Mouse (Mus musculus) frontal cortex, postnatal 14 days (tissue): ENCODE results near the gene Hspa4.
"Not testable (repeated sequence)": the region's sequence is repeated elsewhere in the genome, so short reads cannot be mapped to it uniquely, and the experiment has no call there.

Experiments used
- DNase-seq, 2 experiments: peaks; one replicate each; pipeline ENCODE4 v3.0.0; 2022; ENCODE audit warnings: low spot score in 2 of 2

The Hspa4 gene

DNA sequence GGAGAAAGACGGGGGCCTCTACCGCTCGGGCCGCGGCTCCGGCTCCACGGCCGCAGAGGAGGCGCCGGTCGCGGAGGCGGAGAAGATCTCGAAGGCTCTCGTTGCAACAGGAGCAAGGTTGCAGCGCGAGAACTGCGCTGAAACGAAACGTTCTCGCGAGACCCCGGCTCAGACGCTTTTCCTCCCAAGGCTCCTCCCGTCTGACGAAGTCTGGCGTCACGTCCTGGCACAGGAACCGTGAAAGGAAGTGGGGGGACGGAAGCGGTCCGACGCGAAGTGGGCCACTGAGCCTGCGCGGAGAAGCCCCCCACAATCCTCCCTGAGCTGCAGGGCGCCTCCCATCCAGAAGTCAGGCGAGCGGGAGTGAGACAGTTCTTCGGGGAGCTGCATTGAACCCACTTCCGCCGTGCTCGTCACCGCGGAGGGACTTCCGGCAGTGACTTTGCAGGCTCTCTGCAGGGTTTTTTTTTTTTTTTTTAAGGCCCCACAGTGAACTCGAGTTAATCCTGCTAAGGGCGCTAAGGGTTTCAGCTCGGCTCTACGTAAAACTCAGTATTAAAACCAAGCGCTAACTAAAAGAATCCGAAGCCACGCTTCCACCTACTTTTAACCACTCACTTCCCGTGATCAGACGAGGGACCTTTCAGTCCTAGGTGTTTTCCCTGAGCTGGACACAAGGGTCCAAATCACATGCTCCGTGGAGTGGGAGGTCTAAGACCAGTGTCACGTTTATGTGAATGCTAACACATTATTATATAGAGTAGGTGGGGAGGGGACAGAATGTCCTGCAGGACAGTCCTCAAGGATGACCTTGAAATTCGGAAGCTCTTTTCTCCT, at the start of gene Hspa4:
Gene Hspa4 (minus strand): TSS at position 128 of the 837 bp plus-strand sequence.
- peak; percentile 98 for DNase-seq

DNA sequence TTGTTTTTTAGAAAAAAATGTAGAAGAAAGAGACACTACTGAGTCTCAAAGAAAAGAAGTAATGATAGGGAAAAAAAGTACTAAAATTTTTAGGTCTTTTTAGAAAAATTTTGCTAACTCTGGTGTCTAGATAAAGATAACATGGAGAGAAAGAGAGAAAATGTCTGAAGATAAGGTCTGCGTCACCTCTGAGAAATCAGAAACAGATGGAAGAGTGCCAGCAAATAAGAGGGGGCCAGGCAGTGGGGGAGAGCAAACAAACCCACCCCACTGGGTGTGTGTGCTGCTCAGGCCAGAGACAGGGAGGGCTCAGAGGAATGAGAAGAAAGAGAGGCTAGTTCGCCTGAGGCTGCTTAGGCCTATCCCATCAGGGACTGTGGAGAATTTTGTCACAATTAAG, 45.5 kb upstream of the Hspa4 start:
- no peak for DNase-seq

DNA sequence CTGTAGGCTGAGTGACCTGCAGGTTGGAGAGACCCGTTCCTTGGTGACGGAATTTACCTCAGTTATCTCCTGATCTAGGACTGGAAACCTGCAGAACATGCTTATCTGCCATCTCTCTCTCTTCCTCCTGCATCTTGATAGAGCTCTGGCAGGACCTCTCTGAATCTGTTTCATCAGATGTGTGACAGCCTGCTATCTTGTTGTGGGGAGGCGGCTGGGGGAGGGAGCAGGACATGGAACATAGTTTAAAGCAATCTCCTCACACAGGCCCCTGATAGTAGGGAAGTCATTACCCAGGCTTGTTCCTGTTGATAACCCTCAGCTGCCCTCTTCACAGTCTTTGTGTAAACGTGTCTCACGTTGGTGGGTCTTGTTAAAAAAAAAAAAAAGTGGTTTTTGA, 45.1 kb upstream of the Hspa4 start:
- DNase-seq = no peak

DNA sequence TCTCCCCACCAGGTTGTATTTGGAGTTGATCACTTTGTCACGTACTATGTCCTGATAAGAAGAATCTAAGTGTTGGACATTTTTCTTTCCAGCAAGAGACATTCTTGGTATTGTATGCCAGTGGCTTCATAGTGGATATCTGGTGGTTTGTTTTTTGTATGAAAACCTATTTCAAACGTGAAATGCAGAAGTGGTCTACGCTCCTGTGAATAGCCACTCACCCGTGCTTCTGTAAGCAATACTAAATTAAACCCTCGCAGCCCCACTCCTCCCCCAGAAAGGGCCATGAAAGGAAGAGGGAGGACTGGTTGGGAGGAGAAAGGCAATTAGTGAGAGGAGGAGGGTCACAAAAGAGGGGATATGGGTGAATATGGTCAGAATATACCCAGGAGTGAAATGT, 42.5 kb upstream of the Hspa4 start:
- DNase-seq = no peak

DNA sequence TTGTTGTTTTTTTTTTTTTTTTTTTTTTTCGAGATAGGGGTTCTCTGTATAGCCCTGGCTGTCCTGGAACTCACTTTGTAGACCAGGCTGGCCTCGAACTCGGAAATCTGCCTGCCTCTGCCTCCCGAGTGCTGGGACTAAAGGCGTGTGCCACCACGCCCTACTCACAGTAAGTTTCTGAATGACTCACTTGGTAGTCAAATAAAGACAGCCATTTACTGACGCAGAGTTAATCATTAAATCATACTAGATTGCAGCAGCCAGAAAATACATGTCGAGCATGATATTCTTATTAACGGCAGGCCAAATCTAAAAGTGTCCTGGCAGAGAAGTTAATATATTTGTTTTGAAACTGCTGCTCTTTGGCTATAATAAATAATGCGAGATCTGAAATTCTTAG, 40.8 kb upstream of the Hspa4 start:
- DNase-seq = not testable (repeated sequence)

DNA sequence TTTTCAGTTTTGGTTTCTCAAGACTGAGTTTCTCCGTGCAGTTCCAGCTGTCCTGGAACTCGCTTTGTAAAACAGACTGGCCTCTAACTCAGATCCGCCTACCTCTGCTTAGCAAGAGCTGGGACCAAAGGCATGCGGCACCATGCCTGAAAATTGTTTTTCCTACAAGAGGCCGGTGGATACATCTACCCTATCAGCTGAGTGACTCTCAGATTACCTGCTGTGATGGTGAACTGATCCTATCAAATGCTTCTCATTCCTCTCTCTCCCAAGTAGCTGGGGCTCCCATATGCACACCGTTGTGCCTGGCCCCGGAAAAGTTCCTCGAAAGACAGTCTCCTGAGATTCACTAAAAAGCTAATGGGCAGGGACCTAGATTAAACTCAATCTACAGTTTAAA, 37.4 kb upstream of the Hspa4 start:
- no peak for DNase-seq

DNA sequence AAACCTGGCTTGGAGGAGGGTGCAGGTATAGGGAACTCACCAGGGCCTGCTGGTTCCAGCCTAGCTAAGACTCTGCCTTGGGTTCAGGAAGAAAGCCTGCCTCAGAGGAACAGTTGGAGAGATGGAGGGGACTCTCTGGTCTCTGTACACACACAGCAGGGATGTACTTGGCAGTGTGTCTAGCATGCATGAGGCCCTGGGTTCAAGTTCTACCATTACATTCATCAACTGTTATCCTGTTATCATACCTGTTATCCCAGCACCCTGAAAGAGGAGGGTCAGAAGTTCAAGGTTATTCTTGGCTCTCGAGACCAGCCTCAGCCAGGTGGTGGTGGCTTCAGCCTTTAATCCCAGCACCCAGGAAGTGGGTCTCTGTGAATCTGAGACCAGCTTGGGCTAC, 36.7 kb upstream of the Hspa4 start:
- no peak for DNase-seq

DNA sequence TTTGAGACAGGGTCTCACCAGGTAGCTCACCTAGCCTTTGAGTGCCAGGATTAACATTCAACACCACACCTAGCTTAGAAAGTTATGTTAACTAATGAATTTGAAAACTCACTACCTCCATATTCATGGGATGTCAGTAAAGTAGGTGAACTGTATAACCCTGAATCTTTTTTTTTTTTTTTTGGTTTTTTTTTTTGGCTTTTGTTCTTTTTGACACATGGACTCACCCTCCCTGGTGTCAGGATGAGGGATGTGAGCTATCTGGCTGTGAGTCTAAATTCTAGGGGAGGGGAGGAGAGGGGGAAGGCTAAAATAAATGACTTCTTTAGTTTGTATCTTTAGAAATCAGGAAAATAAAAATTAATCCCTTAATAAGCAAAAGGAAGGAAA, 35.9 kb upstream of the Hspa4 start:
- no peak for DNase-seq

DNA sequence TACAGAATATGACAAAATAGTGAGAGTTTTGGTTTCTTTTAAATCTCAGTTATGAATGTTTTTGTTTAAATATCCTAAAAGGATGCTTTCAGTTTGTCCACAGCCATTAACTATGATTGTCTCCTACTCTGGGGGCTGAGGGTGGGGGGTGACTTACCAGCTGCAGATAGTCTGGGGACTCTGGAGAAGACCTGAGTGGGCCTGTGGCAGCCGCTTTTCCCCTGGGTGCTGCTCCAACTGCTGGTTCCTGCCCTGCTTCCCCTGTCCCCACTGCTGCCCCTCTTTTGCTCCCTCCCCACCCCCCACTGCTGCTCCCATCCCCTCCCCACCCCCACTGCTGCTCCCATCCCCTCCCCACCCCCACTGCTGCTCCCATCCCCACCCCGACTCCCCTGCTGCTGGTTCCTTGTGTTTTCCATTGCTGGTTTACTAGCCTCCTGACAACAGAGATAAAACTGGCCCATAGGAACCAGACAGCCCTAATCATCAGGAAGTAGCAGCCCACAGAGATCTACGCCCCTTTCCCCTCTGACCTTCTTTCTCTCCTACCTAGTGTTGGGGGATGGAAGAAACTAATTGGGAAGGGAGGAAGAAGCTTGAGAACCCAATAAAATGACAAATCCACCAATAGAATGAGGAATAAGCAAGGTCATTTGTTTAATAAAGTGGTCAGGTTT, 35.4 kb upstream of the Hspa4 start:
- DNase-seq = no peak

DNA sequence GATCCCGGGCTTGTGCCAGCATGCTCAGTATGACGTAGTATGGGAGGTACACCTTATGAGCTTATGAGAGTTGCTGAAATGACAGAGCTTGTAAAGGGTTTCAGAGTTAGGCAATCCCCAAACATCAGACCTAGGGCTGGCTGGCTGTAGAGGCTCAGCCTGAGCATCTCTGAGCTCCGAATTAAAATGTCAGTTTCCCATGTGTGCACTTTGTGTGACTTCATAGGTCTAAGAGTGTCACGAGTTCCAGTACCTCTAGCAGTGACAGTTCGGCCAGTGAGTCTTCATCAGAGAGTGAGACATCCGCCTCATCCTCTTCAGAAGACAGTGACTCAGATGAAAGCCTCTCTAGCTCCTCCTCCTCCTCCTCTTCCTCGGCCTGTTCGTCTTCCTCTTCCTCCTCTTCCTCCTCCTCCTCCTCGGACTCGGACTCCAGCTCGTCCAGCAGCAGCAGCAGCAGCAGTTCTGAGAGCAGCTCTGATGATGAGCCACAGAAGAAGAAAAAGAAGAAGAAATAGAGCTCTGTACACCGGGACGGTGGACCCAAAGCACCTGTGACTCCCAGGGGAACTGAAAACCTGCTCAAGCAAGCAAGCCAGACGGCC, 31.9 kb upstream of the Hspa4 start:
- no peak for DNase-seq

DNA sequence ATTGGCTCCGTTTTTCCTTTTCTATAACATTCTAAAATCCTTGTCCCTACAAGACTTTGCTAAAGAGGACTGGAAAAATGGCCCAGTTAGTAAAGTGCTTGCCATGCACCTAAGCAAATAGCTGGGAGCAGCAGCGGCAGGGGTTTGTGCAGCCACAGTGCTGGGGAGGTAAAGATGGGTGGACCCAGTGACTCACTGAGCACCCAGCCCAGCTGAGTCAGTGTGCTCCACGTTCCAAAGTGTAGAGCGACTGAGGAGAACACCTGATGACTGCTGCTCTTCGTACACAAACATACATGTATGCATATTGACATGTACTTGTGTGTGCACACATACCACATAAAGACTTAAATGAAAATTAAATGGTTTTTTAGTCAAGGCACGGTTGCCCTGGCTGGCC, 30.9 kb upstream of the Hspa4 start:
- no peak for DNase-seq

DNA sequence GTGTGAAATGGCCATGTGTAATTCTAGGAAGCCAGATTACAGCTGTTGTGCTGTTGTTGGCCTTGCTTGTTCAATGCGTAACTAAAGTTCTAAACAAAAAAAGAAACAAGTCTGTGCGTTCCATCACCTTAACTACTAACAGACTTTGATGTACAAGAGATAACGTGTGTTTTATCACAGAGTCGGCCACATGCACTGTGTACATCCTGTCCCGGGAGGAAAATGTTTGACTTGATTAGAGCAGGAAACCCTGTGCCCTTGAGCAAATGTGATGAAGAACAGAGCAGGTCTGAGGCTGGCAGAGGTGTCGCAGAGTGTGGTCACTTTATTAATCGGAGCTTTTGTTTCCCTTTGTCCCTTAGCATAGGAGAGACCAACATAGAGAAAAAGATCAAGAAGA, 30.1 kb upstream of the Hspa4 start:
- no peak for DNase-seq

DNA sequence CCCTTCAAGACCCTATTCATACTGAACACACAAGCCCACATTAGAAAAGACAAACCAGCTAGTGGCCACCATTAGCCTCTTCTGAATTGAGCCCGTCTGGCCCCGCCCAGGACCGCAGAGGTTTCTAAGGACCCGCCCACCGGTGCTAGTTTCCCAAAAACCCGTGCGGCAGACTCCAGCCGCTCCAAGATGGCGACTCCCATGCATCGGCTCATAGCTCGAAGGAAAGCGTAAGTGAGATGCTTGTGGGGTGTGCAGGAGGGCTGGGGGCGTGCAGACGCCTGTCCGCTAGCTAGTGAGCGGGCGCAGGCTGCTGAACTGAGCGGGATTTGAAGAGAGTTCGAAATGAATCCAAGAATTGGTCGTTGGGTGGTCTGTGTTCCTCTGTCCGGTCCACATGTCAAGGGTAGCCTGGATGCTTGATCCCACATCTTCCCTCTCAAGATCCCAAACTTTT, 24.3 kb upstream of the Hspa4 start, which contains the start of gene Zcchc10:
Gene Zcchc10 (plus strand): TSS at position 168 of the 457 bp plus-strand sequence.
- peak; percentile 72 to 84 for DNase-seq

DNA sequence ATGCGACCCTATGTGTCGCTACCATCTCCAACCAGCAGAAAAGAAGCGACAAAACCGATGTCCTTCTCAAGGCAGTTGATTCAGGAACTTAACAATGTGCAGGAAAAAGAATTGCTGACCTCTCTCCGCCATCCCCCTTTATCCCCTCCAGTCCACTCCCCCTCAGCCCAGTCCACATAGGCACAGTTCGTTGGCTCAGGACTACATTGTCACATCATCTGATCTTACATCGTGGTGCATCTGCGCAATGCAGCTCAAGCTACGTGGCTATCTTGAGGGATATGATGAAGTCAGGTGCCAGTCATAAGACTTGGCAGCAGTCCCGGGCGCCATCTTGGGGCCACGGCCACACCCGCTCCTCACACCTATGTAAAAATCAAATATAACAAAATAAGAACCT, 19.6 kb upstream of the Hspa4 start:
- DNase-seq = not testable (repeated sequence)

DNA sequence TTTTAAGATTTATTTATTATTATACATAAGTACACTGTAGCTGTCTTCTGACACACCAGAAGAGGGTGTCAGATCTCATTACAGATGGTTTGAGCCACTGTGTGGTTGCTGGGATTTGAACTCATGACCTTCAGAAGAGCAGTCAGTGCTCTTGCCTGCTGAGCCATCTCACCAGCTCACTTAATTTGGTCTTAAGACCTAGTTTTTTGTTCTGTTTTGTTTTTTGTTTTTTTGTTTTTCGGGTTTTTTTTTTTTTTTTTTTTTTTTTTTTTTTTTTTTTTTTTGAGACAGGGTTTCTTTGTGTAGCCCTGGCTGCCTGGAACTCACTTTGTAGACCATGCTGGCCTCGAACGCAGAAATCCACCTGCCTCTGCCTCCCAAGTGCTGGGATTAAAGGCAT, 18.3 kb upstream of the Hspa4 start:
- DNase-seq = not testable (repeated sequence)

DNA sequence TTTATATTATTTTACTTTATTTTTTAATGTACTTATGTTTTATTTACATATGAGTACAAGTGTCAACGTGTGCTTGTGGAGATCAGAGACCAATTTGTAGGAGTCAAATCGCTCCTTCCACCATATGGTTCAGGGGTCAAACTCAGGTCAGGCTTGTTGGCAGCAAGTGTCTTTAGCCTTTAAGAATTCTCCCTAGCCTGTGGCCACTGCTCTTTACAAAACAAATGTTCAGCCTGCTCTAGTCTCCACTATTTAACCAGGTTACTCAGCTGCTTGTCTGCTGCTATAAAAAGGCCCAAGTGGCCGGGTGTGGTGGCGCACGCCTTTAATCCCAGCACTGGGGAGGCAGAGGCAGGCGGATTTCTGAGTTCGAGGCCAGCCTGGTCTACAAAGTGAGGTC, 17.8 kb upstream of the Hspa4 start:
- no peak for DNase-seq

DNA sequence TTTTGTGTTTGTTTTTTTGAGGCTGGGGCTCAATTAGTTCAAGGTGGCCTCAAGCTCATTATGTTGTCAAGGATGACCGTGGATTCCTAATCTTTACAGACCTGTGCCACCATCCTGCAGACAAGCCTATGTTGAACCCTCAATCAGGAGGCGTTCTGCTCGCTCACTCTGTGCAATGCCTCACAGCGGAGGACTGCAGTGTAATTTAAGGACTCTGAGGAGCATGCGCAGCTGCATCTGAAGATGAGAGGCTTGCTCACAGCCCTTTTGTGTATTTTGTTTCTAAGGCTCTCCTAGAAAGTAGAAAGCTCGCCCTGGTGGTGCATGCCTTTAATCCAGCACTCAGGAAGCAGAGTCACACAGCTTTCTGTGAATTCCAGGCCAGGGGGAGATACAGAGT, 16.7 kb upstream of the Hspa4 start:
- DNase-seq = no peak

DNA sequence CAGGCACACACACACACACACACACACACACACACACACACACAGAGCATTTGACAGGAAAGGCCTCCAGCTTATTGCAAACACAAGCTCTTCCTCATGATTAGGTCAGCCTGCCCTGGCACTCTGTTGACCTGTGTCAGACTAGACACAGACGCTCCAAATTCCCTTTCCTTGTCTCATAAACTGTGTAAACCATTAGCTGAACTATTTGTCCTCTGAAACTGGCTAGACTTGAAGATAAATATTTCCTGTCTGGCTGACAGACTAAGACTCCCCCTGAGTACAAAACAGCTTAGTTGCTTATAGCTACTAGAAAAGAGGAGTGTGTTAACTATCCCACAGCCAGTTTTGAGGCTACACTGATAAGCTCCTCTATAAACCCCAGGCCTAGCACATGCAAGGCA, 14.5 kb upstream of the Hspa4 start:
- DNase-seq = no peak

DNA sequence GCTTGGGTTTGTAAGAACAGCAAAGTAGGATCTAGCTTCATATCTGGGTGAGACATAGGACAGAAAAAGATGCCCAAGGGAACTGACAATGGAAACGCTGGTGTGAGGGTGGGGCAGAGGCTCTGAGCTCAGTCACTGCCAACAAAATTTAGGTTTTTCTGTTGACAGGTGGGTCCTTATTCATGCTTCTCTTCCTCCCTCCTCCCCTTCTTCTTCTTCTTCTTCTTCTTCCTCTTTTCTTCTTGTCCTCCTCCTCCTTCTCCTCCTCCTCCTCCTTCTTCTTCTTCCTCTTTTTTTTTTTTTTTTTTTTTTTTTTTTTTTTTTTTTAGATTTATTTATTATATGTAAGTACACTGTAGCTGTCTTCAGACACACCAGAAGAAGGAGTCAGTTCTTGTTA, 12.6 kb upstream of the Hspa4 start:
- not testable (repeated sequence) for DNase-seq

DNA sequence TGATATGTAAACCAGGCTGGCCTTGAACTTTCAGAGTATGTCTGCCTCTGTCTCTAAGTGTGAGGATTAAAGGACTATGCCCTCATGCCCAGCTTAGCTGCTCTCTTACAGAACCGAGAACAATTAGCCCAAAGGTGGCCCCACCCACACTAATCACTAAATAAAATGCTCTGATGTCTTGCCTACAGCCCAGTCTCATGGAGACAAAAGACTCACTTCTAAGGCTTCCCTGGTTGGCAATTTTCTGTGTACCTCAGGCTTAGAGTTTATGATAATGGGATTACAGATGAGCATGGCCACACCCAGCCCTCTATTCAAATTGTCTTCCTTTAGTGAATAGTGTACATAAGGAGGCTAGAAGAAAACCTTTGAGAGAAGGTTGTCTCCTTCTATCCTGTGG, 11.1 kb upstream of the Hspa4 start:
- DNase-seq = no peak

DNA sequence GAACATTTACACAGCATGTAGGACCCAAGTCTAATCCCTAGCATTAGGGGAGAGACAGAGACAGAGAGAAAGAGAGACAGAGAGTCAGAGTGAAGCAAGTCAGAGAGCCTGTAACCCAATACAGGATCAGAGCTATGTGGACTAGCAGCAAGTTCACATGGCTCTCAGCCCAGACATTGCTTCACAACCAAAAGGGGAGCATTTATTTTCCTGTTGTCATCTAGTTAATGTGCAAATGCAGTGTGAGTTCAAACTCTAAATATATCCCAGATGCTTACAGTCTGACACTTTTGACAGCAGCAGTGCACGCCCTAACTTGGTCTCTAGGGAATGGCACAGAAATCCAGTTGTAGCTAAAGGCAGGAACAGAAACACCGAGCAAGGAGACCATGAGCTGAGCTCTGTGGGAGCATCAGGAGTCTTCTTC, 8.6 kb upstream of the Hspa4 start:
- no peak for DNase-seq

DNA sequence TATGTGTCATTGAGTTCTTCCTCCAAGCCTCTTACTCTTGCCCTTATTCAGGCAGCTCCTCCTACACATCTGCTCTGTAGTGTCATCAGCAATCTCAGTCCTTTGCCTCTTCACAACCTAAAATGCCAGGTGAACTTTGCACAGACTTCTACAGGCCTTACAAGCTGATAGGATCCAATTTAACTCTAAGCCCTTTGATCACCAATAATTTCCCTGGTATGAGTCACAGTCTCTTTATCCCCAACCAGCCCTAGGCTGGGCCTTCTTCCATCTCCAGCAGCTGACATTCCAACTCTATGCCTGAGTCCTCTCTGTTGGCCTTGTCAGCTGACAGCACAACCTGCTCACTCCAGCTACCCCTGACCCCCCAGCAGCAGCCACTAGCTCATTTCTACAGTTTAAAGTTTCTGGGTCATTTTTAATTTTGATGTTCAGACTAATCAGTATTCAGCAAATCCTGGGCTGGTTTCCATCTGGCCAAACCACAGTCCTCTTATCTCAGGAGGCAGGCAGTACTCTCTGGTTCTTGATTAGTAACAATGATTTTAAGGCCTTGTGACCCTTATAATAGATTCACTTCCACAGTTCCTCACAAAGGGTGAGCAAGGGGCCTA, 8.1 kb upstream of the Hspa4 start:
- no peak for DNase-seq
